Mouse (Mus musculus) right cerebral cortex, adult 18-20 months (tissue): Measurements from ENCODE around the gene Ints6.

Experiments
- DNase-seq: peaks from one replicate; pipeline ENCODE4 v3.0.0; 2022; ENCODE audit warnings: mixed read lengths

The Ints6 gene

GRCm38 (mm10) chr14:62761036-62761881 is at the start of gene Ints6:
Gene Ints6, minus strand, starts transcription at chr14:62761169.
- peak; percentile 100 for DNase-seq

DNA sequence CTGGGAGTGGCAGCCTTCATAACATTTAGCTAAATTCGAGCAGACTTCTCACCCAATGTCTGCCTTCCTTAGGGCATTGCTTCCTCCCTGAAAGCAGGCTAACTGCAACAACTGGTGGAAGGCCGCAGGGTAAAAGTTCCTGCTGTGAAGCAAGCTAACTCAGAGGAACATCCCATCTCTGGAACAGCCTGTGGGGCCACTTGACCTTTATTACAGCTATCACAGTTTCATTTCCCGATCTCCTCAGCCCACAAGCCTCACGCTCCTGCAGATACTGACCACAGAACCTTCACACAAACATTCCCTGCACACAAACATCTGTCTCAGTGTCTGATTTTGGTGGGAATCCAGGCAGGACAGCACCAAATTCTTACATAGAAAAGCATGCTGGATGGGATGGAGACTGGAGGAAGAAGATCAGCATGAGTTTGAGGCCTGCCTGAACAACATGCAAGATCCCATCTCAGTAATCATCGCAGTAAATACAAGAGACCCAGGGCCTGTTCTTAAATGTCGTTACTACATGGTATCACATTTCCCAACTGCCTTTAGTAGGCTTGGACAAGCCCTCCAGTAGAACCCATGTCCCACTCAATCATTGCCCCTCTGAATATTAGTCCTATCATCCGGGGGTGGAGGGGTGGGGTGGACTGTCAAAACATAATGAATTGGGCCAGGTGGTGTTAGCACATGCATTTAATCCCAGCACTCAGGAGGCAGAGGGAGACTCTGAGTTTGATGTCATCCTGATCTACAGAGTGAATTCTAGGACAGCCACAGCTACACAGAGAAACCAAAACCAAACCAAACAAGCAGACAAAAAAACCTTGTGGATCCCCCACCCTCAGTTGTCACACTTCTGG is 47.9 kb upstream of the Ints6 start:
- DNase-seq: no peak

- DNase-seq: no peak
These were observed 46.0 kb upstream of the Ints6 start for GRCm38 (mm10) chr14:62806921-62807320.

GRCm38 (mm10) chr14:62803204-62803603 is 42.2 kb upstream of the Ints6 start:
- no peak for DNase-seq

- DNase-seq: peak; percentile 75
These were observed 39.8 kb upstream of the Ints6 start for GRCm38 (mm10) chr14:62800791-62801190.

DNA sequence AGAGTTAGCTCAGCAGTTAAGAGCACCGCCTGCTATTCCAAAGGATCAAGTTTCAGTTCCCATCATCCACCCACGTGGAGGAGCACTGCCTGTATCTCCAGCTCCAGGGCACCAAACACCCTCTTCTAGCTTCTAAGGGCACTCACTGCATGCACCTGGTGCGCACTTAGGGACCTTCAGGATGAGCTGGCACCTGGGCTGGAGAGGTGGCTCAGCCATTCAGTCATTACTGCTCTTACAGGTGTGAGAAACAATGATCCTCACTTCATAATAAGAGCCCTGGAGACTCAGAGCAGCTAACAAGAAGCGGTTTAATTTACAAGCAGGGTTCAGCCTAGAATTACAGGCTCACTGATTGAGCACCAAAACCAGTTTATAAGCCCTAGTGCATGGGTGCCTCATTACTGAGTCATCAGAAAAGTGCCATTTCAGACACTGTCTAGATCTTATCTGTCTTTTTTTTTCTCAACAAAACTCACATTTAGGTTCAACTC is 37.7 kb upstream of the Ints6 start:
- DNase-seq: no peak

GRCm38 (mm10) chr14:62795719-62796118 is 34.8 kb upstream of the Ints6 start:
- no peak for DNase-seq

- DNase-seq: no peak
These were observed 28.3 kb upstream of the Ints6 start for GRCm38 (mm10) chr14:62789282-62789681.

GRCm38 (mm10) chr14:62782981-62783380 is 22.0 kb upstream of the Ints6 start:
- no peak for DNase-seq

DNA sequence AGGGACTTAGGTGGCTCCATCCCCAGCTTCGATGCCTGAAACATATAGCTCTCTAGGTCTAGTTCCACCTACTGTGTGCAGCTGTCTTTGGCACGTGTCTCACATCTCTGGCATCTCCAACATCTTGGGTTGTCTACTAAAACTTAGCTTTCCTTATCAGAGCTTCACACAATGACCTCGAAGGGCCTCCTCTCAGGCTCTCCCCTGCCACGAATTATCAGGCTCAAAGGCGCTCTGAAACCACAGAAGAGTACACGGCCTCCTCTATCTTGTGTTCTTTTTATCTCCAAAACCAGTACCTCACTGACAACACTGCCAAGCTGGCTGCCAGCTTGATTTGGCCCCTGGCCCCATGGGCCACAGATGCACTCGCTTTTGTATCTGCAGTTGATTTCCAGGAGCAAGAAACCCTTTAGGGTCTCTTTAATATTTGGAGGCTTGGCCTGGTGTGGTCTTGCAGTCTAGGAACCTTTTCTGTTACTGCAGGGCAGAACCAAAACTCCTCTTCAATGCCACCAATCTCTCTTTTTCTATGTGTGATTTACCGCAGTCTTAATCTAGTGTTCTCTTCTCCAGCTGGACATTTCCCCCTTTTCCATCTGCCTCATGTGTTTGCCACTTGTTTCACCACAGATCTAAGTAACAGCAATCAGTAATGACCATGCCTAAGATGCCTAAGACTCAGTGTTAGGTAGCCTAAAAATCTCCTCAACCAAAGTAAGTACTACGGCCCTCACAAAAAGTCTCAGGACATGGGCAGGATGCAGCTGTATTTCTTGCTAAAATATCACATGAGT is 19.7 kb upstream of the Ints6 start:
- no peak for DNase-seq

DNA sequence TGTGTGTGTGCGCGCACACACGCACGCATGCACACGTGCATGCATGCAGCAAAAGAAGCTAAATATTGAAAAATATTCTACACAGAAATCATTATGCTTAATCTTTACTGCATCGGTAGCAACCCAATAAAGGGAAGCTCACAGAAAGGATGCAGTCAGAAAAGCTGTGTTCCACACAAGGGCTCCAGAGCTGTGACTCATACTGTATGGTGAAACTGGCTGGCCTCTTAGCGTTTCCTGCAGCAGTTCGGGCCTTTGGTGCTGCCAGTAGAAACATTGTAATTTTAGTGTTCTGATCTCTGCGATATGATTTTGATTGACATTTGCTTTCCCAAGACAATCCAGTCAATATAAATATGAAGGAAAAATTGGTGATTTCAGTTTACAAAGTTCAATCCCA is 17.1 kb upstream of the Ints6 start:
- DNase-seq: no peak

DNA sequence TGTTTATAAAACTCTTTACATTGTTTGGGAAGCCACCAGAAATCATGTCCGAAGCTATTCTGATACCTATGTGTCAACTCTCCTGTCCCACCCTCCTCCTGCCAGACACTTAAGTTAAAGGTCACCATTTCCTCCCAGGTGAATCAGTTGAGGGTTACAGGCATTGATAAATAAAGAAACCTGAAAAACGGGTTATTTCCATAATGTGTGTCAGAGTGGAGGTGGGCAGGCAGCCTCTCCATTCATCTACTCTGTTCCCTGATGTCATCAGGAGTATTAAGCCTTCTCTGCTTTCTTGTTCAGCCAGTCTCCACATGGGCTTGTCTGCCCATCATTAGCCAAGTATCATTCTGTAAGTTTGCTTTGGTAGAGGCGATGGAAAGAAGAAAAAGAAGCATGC is 14.1 kb upstream of the Ints6 start:
- no peak for DNase-seq

DNA sequence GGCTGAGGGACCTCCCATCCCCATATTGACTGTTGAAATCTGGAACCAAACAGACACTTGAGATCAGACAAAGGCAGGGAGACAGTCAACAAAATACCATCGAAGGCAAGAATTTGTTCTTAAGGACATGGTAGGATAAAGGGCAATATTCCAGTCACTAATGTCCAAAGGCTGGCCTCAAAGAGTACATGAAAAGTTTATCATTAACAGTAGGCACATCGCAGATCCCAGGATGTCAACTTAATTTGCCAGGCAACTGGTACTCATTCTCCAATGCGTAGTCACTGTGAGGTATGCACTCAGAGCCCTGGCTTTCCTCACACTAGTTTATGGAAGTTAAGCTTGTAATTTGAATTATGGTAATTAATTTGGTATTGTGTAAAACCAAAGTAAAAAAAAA is 13.3 kb upstream of the Ints6 start:
- no peak for DNase-seq

DNA sequence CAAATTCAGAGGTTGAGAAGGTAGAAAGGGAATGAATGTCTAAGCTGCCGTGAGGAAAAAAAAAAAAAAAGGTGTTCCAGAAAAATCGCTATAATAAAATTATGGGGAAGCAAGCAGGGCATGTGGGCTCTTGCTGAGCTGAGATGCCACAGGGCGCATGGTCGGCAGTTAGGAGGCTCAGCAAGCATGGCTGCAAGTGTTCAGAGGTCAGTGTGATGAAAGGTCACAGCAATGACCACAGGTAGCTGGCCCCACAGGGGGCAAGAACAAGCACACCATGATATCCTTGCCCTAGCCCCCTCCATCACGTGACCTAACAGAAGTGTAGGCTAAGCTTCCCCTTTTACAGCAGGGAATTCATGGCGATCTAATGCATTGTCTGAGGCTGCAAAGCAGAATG is 12.8 kb upstream of the Ints6 start:
- no peak for DNase-seq

- DNase-seq: no peak
These were observed 4.4 kb upstream of the Ints6 start for GRCm38 (mm10) chr14:62765398-62765797.

GRCm38 (mm10) chr14:62764371-62764770 is 3.4 kb upstream of the Ints6 start:
- DNase-seq: no peak

- DNase-seq: no peak
These were observed 974 bp upstream of the Ints6 start for GRCm38 (mm10) chr14:62761943-62762342.

DNA sequence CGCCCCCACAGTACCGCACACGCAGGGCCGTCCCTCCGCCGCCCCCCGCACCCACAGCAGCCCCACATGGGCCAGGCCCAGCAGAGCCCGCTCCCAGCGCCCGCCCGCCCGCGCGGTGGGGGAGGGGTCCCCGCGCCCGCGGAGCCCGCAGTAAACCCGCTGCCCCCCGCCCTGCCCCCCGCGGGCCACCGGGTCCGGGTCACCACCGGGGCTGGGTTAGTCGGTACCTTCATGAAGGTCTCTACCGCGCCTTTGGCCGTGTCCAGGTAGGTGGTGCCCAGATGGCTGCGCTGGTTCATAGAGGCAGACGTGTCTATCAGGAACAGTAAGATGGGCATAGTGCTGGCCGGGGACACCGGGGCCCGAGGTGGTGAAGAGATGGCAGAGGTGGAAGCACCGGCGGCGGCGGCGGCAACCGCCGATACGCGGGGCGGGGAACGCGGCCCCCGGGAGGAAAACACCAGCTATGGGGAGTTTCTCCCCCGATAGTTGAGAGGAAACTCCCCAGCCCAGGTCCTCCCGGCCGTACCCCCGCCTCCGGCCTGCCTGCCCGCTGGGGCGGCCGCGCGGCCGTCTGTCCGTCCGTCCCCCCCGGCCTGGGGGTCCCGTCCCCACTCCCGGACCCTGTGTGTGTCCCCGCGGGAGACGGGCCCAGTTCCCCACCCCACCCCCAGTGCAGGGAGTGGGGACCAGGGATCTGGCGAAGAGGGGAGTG is 491 bp downstream of the Ints6 start:
- DNase-seq: peak; percentile 55

- peak; percentile 61 for DNase-seq
These were observed 1.1 kb downstream of the Ints6 start for GRCm38 (mm10) chr14:62759771-62760320.

DNA sequence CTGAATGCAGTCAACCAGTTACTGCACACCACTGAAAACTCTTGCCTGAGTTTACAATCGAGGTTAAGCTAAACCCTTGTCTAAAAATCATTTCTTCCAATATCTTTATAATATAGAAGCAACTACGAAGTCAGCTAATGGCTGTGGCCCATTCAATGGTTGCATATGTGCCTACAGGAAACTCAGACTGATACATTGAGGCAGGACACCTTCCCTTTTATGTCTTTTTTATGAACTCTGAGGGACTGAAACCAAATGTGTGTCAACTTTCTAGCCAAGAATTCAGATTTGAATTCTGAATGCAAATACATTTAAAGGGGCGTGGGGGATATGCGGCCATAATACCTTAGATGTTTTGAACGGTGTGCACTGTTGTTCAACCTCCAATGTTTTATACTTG is 2.3 kb downstream of the Ints6 start:
- no peak for DNase-seq

DNA sequence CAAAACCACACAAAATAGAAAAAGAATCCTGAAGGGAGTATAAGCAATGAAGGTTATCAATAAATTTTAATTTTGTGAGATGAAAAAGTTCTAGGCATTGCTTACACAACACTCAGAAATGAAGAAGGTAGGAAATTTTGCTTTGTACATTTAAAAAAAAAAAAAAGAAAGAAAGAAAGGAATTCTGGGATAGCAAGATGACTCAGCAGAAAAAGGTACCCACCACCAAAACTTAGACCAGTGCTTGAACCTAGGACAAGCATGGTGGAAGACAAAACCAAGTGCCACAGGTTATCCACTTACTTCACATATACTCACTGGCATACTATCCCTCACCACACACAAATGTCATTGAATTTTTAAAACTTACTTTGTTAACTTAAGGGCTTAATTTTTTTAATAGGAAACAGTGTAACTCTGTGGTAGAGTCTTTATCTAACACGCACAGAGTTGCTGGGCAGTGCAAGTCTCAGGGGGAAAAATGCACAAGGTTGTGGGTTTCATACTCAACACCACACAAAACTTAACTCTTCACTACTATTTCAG is 5.8 kb downstream of the Ints6 start:
- DNase-seq: no peak

- DNase-seq: no peak
These were observed 9.5 kb downstream of the Ints6 start for GRCm38 (mm10) chr14:62751479-62751878.
